Mouse (Mus musculus) ES-E14 (cell line): ENCODE results near the gene Supt3.

Experiments
- CHD2 ChIP-seq: IDR thresholded peaks from 2 replicates; pipeline ENCODE4 v1.6.1; 2014; ENCODE audit warnings: mild to moderate bottlenecking, low read depth, low read length, inconsistent platforms
- HCFC1 ChIP-seq: IDR thresholded peaks from 2 replicates; pipeline ENCODE4 v1.6.1; 2012; ENCODE audit warnings: low read length, inconsistent platforms, borderline replicate concordance; ENCODE audit not compliant: insufficient read depth
- MAFK ChIP-seq: IDR thresholded peaks from 2 replicates; pipeline ENCODE4 v1.6.1; 2014; ENCODE audit warnings: mild to moderate bottlenecking, low read depth, low read length, inconsistent platforms; ENCODE audit not compliant: insufficient read depth

DNA sequence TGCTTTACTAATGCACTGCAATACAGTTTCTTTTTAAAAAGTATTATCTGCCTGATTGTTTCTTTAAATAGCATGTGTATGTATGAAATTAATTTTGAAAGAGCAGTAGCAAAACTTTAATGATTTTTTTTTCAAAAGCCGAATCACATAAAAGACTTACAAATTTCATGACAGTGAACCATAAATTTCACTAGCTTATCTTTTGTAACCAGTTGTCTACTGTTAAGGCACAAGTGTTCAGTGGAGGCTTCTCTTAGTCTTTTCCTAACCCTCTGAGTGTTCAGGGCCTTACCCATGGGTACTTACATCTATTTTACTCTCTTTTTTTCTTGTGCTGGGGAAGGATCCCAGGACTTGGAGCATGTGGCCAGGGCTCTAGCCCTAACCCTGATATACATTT is 30.1 kb downstream of the Supt3 start:
- TF ChIP-seq MAFK (no peak), CHD2 (no peak), HCFC1 (no peak)
